Mouse (Mus musculus): ENCODE data around the gene Ptger1. TPM values are rescaled to one million over a fixed set of nuclear protein-coding genes. Genes with fewer than 3 reads are reported as not detected.

Ptger1 gene
- polyA plus RNA-seq, 1 experiment from 2014 or later = 0.46 TPM

Other genes starting within 250 kb of the Ptger1 start
- 214 and 218 TPM in 2 replicates for gene Scoc, start 208.3 kb upstream of the Ptger1 start, polyA plus RNA-seq (2015; fragmentation: Nextera tagmentation; extraction: Ambion mirVana)
- gene Olfr370, start 130.9 kb upstream of the Ptger1 start, polyA plus RNA-seq (2015; fragmentation: Nextera tagmentation; extraction: Ambion mirVana) = 0.04 TPM in 1 of 2 replicates, not detected in the other
- 354 and 397 TPM in 2 replicates for gene Ndufb7, start 100.0 kb upstream of the Ptger1 start, polyA plus RNA-seq (2015; fragmentation: Nextera tagmentation; extraction: Ambion mirVana)
- gene Tecr, start 58.7 kb upstream of the Ptger1 start, polyA plus RNA-seq (2015; fragmentation: Nextera tagmentation; extraction: Ambion mirVana) = 1,063 and 1,130 TPM in 2 replicates
- 54.3 and 54.4 TPM in 2 replicates for gene Dnajb1, start 58.5 kb upstream of the Ptger1 start, polyA plus RNA-seq (2015; fragmentation: Nextera tagmentation; extraction: Ambion mirVana)
- 149 and 151 TPM in 2 replicates for gene Gipc1, start 14.0 kb upstream of the Ptger1 start, polyA plus RNA-seq (2015; fragmentation: Nextera tagmentation; extraction: Ambion mirVana)
- 21.3 and 25.5 TPM in 2 replicates for gene Pkn1, start 32.5 kb downstream of the Ptger1 start, polyA plus RNA-seq (2015; fragmentation: Nextera tagmentation; extraction: Ambion mirVana)
- gene Ddx39, start 48.5 kb downstream of the Ptger1 start, polyA plus RNA-seq (2015; fragmentation: Nextera tagmentation; extraction: Ambion mirVana) = 101 and 105 TPM in 2 replicates
- 12.7 and 14.7 TPM in 2 replicates for gene Adgre5, start 74.6 kb downstream of the Ptger1 start, polyA plus RNA-seq (2015; fragmentation: Nextera tagmentation; extraction: Ambion mirVana)
- 40.0 and 40.1 TPM in 2 replicates for gene Adgrl1, start 233.4 kb downstream of the Ptger1 start, polyA plus RNA-seq (2015; fragmentation: Nextera tagmentation; extraction: Ambion mirVana)

Measured in neural tube, embryonic 13.5 days (tissue).